Mouse (Mus musculus): ENCODE results near the gene Ugt1a6b.
"Not testable (repeated sequence)": the region's sequence is repeated elsewhere in the genome, so short reads cannot be mapped to it uniquely, and the experiment has no call there.

The Ugt1a6b gene

DNA sequence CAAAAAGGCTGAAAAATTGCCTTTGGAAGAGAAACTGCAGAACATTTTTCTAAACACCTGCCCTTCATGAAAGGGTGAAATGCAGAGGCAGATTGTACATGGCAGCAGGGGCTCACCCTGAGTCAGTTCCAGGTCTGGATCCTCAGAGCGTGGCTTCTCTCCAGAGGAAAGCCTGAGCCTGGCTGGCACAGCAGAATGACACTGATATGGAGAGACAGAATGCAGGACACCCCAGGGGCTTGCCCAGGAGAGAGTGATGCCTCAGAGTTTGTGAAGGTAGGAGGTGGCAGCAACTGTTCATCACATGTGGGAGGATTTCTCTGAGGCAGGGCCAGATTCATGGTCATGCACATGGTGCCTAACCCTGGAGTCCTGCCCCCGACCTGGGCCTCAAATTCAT is 96.9 kb downstream of the Ugt1a6b start:
- ATAC-seq (ENCODE audit: low TSS enrichment) = no peak

DNA sequence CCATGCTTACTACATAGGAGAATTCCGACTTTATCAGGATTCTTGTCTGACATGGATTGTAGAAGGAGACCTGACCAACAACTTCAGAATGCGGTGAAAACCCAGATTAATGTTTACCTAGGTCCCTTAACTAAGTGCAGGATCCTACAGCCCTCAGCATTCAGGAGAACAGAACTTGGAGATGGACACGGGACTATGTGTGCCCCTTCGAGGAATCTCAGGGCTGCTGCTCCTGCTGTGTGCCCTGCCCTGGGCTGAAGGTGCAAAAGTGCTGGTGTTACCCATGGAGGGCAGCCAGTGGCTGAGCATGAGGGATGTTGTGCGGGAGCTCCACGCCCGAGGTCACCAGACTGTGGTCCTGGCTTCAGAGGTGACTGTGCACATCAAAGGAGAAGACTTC is 97.4 kb downstream of the Ugt1a6b start, which contains the start of gene Ugt1a2:
TSS of gene Ugt1a2 (plus strand) at position 146 of the 400 bp plus-strand sequence.
- ATAC-seq (ENCODE audit: low TSS enrichment) = no peak

- ATAC-seq (ENCODE audit: low TSS enrichment) = peak; percentile 100
Observed at GRCm38 (mm10) chr1:88205294-88205922, 102.4 kb downstream of the Ugt1a6b start, which contains the start of gene Dnajb3. Gene Dnajb3 (minus strand): TSS chr1:88205782.

- no peak for ATAC-seq (ENCODE audit: low TSS enrichment)
Observed at GRCm38 (mm10) chr1:88206843-88207479, 103.9 kb downstream of the Ugt1a6b start.

- no peak for ATAC-seq (ENCODE audit: low TSS enrichment)
Observed at GRCm38 (mm10) chr1:88211812-88212211, 108.8 kb downstream of the Ugt1a6b start, which contains the start of gene Ugt1a1. Gene Ugt1a1 (plus strand): TSS chr1:88211959.

GRCm38 (mm10) chr1:88212341-88213045 is 109.4 kb downstream of the Ugt1a6b start:
- no peak for ATAC-seq (ENCODE audit: low TSS enrichment)

- ATAC-seq (ENCODE audit: low TSS enrichment) = no peak
Observed at GRCm38 (mm10) chr1:88213061-88213460, 110.0 kb downstream of the Ugt1a6b start.

- ATAC-seq (ENCODE audit: low TSS enrichment) = no peak
Observed at GRCm38 (mm10) chr1:88213766-88214461, 110.9 kb downstream of the Ugt1a6b start.

DNA sequence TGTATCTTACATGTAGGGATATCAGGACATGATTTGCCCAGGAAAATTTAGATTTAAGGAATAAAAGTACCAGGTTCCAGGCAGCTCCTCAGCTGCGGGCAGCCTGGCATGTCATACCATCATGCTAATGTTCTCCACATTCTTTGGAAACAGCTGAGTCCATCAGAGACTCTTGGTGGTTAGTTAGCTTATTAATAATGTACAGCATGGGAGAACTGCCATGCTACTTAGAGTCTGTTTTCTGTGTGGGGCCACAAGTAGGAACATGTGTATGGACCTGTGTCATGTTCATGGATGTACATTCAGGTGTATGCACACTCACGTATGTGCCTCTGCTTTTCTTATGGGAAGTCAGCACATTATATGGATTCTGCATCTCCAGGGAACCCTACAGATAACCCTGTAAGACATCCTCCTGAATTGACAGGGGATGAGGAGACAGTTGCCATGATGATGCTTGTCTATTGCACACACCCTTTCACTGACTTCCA is 111.5 kb downstream of the Ugt1a6b start:
- ATAC-seq (ENCODE audit: low TSS enrichment) = no peak

DNA sequence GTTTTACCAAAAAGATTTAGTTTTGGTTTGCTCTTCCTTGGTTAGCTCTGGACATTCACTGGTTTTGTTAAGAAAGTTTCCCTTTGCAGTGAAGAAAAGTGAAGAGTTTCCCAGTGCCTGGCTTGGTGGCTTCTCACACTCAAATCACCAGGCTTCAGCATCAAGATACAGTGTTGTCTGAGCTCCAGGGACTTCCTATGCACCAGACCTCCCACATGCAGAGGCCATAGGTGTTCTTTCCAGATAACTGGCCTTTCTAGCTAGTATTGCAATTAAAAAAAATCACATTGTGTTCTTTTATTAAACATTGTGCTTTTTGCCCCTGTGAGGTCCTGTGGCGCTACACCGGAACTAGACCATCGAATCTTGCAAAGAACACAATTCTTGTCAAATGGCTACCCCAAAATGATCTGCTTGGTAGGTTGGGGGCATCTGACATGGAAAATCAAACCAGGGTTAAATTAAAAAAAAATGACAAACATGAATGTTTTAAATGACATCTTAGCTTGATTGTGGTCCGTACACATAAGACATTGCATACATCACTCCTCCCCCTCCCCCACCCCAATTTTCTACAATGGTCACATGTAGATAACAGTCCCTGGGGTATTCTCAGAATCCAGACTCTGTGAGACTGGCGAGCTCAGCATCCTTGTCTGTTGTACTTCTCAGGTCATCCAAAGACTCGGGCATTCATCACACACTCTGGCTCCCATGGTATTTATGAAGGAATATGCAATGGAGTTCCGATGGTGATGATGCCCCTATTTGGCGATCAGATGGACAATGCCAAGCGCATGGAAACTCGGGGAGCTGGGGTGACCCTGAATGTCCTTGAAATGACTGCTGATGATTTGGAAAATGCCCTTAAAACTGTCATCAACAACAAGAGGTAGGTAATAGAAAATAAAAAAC is 112.7 kb downstream of the Ugt1a6b start:
- ATAC-seq (ENCODE audit: low TSS enrichment) = no peak

GRCm38 (mm10) chr1:88216551-88216950 is 113.5 kb downstream of the Ugt1a6b start:
- ATAC-seq (ENCODE audit: low TSS enrichment) = peak; percentile 77

- no peak for ATAC-seq (ENCODE audit: low TSS enrichment)
Observed at GRCm38 (mm10) chr1:88217144-88217543, 114.1 kb downstream of the Ugt1a6b start.

DNA sequence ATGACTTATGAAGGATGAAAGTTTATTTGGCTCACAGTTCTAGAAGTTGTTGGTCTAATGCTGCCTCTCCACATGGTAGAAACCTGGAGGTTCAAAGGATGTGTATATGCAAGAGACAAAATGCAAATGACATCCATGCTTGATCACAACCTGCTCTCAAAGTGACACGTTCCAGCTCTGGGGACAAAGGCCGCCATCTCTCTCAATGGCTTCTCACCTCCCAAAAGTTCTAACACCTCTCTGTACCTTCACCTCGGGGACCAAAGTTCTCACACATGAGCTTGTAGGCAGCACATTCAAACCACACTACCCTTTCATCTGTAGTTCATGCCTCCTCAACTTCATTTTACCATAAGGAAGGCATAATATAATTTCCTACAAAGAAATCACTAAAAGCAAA is 114.5 kb downstream of the Ugt1a6b start:
- ATAC-seq (ENCODE audit: low TSS enrichment) = no peak

GRCm38 (mm10) chr1:88218051-88218450 is 115.0 kb downstream of the Ugt1a6b start:
- ATAC-seq (ENCODE audit: low TSS enrichment) = no peak

- no peak for ATAC-seq (ENCODE audit: low TSS enrichment)
Observed at GRCm38 (mm10) chr1:88218591-88218990, 115.5 kb downstream of the Ugt1a6b start.

DNA sequence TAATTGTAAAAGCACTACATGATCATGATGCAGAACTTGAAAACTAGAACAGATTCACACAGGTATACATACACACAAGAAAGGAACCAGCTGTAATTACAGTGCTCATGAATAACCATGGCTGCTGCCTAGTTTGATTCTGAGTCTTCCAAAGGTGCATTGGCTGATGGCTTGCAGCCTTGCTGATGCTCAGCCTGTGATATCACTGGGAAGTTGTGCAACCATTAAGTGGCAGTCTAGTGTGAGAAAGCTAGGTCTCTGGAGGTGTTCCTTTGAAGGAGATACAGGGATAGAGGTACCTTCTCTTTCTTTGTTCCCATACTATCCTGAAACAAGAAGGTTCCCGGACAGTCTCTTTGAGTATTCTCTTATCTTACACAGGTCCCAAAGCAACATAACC is 116.0 kb downstream of the Ugt1a6b start:
- ATAC-seq (ENCODE audit: low TSS enrichment) = no peak

DNA sequence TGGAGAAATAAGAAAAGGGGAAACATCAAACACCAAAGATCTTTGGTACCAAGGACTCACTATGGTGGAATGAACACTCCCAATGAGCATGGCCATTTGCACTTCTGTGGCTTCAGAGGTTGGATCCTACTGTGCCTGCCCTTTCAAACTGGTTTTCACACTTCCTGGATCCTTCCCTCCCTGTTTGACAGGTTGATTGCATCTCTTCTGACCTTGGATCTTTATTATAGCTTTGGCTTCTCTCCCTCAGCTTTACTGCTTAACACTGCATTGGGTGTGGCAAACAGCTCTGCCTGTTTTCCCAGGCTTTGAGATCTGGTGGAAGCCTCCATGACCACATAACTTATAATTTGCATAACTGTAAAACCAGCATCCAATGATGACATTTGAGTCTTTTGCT is 117.3 kb downstream of the Ugt1a6b start:
- ATAC-seq (ENCODE audit: low TSS enrichment) = no peak

- no peak for ATAC-seq (ENCODE audit: low TSS enrichment)
Observed at GRCm38 (mm10) chr1:88222216-88222615, 119.2 kb downstream of the Ugt1a6b start.

DNA sequence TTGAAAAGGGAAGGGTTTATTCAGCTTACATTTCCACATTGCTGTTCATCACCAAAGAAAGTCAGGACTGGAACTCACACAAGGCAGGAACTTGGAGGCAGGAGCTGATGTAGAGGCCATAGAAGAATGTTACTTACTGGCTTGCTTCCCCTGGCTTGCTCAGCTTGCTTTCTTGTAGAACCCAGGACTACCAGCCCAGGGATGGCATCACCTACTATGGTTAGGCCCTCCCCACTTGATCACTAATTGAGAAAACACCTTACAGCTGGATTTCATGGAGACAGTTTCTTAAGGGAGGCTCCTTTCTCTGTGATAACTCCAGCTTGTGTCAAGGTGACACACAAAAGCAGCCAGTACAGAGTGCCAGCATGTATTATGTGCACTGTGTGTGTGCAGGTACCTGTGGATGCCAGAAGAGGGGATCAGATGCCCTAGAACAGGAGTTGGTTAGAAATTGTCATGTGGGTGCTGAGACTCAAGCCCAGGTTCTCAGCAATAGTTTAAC is 120.0 kb downstream of the Ugt1a6b start:
- not testable (repeated sequence) for ATAC-seq (ENCODE audit: low TSS enrichment)

DNA sequence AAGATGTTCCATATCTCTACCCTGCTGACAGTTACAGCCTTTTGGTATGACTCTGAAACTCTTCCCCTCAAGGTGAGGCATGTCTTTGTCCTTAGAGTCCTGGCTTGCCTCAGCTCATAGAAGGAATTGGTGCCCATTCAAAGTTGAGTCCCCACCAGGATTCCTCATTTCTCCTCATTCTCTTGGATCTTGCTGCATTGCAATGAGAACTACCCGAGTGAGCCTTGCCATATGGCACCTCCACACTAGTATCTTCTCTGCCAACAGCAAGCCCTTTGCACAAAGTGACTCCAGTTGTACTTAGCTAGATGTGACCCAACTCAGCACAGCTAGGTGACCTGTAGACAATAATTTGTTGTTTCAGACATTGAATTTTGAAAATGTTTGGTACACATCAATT is 120.5 kb downstream of the Ugt1a6b start:
- ATAC-seq (ENCODE audit: low TSS enrichment) = no peak

Data from frontal cortex, adult (tissue).